Mouse (Mus musculus): Measurements from ENCODE around the gene Arhgap42.

Arhgap42 gene

DNA sequence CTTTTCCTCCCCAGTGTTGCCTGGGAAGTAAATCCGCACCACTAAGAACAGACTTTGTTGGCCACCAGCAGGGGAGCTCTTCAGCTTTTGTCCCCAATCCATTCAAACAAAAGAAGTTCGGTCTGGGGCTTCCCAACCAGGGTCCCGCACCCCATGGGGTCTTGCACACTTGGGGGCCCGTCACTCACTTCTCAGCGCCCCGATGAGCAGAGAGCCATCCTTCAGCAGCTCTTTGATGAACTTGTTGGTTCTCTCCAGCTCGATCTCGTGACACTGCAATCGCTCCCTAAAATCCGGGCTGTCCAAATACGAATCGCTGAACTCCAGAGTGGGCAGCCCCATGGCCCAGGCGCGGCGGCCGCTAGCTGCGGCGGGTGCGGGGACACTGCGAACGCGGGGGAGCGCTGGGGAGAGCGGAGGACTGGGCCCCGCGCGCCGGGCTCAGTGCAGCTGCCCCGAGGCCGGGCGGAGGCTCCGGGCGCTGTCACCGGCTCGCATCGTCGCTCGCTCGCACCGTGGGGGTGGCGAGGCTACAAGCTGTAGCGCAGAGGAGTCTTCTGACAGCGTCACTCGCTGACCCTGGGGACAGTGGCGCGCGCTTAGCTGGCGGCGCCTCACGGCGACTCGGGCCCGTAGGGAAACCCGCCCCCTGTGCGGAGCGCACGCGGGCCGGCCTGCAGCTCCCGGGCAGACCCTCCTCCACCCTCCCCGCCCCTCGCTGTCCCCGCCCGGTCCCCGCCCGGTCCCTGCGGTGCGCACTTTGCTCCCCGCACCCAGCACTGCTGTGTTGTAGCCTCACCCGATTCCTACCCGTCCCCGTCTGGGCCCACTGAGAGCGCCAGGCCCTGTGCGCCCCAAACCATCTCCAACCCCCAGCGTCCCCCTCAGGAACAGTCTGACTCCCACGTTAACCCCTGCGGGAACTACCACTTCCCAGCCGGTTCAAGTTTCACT is at the start of gene Arhgap42:
Gene Arhgap42, minus strand, starts transcription at position 664 of the 954 bp plus-strand sequence.
- DNase-seq (ENCODE audit: low spot score), result no peak

DNA sequence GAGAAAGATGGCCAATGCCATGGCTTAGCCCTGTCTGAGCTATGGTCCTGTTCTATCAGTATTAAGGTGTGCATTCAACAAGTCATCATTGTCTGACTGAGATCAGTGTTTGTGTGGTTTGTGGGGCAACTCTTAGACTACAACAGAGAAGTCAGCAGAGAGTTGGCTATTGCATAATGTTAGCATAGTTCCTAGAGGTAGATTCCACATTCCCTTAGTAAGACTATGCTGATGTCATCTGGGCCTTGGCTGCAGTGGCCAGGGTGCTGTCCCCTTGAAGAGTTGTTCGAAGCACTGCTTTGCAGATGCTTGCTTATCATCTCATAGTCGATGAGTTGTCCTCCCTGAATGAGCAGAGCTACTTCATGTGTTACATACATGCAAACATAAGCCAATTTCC is 49.2 kb upstream of the Arhgap42 start:
- DNase-seq (ENCODE audit: low spot score), result no peak

DNA sequence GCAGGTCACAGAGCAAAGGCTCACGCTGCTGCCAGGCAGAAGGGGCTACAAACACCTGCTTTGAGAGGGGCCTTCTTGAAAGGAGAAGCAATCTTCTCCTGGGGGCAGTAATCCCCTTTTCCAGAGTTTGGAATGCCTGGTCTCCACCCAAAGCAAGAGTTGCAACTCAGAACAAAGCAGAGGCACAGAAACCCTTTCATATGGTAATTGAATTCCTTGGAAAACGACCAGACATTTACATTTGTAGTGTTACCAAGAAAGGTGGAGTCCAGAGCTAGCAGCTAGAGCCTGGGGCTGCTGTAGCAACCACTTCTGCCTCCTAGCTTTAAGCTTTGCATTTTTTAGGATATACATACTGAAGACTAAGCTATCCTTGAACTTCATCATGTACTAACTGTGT is 30.4 kb upstream of the Arhgap42 start:
- DNase-seq (ENCODE audit: low spot score), result no peak

DNA sequence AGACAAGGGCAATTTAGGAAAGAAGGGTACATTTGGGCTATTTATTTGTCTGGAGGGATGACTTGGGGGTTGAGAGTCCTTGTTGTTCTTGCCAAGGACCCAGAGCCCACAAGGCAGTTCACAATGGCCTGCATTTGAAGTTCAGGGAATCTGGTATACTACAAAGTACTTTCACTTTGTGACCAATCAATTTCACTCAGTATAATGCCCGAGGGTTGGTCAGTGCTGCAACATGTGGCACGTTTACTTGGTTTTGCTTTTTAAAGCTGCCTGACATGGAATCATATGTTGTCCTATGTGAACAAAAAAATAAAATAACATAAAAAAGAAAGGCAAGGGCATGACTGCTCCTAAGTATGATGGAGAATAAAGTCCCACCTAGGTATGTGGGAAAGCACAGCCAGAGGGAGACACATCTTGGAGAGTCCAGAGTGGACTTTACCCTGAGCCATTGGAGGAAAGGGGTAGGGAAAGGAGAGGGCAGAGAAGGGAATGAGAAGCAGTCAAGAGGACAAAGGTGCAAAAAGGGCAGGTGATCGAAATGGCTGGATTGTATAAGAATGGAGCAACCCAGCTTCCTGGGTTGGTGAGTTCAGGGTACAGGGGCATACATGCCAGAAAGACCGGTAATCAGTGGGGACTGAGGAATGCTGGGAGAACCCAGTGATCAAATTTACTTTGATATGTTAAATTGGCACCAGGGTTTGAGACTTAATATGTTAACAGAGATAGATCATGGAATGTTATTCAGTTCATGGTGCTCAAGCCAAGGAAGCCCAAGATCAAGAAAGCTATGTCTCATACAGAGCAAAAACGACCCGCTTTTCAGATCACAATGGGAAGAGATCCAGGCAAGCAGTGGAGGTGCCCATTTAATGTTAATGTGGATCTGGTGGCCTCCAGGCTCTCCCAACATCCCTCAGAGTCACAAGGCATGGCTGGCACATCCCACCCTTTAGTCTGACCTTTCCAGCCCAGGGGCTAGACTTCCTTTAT is 29.0 kb upstream of the Arhgap42 start:
- no peak for DNase-seq (ENCODE audit: low spot score)

DNA sequence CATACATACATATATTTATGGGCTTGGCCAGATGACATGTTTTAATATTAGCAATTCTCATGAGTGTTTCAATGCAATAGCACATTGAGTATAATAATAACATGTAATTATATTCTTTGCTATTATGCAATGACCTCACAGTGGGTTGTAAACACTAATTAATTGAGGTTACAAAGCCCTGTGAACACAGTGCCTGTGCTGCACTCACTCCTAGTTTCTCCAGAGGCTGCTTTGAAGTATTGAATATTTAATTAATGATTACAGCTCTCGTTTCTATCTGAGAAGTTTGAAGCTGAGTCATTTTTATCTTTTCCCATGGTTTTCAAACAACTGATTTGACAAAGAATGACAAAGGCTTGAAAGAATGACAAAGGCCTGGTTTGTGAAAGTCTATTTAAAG is 24.6 kb upstream of the Arhgap42 start:
- no peak for DNase-seq (ENCODE audit: low spot score)

DNA sequence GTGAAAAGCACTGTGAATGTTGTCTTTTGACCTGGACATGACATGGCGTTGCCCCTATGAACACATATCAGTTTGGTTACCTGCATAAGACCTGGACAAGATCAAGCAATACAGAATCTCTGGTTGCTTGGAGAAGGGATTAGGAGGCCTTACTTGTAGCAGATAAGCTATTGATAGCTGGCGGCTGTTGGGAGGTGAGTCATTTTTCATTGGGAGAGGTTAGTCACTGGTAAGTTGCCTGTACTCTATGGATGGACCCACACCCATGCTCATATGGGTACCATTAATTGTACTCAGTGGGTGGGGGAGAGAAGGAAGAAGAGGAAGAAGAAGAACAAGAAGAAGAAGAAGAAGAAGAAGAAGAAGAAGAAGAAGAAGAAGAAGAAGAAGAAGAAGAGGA is 23.6 kb upstream of the Arhgap42 start:
- DNase-seq (ENCODE audit: low spot score), result no peak

DNA sequence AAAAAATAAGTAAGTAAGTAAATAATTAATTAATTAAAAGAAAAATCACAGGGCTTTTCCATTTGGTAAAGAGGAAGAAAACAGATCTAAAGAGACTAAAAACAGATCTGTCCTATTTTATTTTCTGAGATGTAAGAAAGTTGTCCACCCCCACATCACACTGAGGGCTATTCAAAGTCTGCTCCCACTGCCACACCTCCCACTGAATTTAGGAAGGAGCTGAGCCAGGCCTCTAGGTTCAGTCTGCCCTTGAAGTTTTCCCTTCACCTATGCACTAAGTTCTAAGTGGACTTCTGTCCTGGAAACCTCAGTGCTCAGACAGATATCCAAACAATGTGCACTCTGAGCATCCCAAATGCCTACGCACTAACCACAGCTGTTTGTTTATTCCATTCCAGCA is 15.9 kb upstream of the Arhgap42 start:
- no peak for DNase-seq (ENCODE audit: low spot score)

DNA sequence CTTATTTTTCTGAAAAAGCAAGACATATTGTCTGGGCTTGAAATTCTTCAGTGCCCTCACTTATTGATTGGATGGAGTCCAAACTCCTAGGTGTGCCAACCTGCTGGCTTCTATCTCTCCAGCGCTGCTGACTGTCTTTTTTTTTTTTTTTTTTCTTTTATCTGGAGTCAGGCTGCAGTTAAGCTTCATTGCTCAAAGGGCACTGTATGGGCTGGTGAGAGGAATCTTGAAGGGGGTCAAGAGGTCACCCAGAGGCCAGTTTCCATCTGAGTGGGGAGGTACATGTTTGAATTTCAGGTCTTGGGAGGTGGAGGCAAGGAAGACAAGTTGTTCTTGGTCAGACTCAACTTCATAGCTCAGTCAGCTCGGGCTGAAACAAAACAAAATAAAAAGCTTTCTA is 9.6 kb upstream of the Arhgap42 start:
- DNase-seq (ENCODE audit: low spot score), result no peak

DNA sequence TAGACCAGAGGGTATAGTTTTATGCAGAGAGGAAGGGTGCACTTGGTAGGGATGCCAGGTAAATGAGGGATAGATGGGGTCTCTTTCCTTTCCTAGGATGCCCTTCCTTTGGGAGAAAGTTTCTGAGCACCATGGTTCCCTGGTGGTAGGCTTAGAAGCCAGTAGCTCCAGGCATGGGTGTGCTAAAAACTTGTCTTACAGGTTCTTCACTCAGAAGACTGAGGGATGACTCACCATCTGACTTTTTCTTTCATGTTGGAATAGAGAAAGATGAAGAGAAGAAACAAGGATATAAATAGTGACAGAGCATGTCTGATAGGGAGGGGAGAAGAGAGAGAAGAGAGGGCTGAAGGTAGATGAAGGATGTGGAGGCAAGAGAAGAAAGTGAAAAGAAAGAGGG is 7.1 kb upstream of the Arhgap42 start:
- DNase-seq (ENCODE audit: low spot score), result no peak

DNA sequence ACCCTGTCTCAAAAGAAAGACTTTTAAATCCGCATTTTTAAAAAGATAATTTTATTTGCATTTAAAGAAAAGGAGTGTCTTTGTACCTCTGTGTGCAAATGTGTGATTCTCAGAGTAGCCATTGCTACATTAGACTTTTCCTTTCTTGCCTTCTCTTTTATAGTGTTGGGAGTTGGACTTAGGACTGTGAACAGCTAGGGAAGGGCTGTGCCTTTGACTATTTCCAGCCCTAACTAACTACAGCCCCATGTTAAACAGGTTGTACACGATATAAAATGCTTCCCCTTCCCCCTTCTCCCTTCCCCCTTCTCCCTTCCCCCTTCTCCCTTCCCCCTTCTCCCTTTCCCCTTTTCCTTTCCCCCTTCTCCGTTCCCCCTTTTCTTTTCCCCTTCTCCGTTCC is 4.9 kb upstream of the Arhgap42 start:
- DNase-seq (ENCODE audit: low spot score), result no peak

DNA sequence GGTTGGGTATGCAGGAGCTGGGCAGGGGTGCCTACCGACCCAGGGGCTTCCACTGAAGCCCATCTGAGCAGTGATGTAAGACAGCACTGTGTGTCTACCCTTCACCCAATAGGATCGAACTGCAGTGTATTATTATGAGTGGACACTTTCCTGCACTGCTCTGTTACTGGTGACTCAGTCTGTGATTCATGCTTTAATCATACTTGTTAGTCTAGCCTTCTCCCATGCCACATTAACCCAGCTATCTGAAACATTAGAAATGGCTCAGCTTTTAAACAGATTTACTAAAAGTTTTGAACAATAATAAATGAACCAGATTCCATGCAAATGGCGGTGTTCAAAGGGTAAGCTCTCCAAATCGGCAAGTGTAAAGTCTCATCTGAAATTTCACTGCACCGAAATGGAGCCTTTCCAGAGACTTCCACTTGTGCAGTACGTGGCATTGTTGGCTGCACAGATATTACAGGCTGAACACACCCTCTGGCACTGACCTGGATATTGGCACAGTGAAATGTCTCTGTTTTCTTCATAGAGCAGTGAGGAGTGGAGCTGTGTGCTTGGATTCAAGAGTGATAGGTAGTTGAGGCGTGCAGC is 2.4 kb upstream of the Arhgap42 start:
- no peak for DNase-seq (ENCODE audit: low spot score)

DNA sequence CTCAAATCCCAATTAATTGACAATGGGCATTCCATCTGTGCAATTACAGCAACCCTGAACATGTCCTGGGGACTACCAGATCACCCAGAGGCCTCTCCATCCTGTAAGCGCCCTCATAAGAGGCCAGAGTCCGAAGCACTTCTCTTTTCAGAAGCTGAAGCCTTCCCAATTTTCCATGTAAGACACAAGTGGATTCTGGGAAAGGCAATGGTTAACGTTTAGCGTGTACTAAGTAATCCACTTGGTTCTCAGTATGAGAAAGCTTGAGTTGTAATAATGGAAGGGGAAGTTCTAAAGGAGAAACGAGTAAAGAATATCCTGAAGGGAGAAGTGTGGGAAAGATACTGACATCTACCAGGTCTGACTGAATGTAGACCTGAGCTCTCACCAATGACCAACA is 1.4 kb downstream of the Arhgap42 start:
- no peak for DNase-seq (ENCODE audit: low spot score)

DNA sequence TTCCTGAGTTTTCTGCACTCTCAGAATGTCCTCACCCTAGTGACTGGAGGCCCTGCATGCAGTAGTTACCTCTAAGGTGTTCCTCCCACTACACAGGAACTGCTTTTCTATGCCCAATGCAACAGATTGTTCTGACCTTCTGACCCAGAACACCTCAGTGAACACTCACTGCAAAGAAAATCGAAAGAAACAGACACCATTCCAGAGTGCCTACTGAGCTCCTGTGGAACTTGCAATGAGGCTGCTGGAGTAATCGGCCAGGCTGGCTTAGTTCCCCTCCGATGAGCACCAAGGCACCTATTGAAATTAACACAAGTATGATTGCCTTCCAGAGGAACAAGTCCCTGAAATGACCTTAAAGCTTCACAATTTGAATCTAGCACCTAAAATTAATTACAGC is 9.2 kb downstream of the Arhgap42 start:
- no peak for DNase-seq (ENCODE audit: low spot score)

DNA sequence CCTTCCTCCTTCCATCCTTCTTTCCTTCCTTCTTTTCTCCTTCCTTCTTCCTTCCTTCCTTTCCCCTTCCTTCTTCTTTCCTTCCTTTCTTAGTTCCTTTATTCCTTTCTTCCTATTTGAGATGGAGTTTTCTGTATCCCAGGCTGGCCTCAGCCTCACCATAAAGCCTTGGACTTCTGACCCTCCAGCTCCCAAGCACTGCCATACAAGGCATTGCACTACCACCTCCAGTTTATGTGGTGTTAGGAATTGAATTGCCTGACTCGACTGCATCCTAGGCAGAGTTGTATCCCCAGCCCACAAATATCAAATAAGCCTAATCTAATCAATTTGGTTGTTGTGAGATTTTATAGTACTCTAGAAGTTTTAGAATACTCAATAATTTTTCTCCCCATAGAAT is 14.1 kb downstream of the Arhgap42 start:
- no peak for DNase-seq (ENCODE audit: low spot score)

DNA sequence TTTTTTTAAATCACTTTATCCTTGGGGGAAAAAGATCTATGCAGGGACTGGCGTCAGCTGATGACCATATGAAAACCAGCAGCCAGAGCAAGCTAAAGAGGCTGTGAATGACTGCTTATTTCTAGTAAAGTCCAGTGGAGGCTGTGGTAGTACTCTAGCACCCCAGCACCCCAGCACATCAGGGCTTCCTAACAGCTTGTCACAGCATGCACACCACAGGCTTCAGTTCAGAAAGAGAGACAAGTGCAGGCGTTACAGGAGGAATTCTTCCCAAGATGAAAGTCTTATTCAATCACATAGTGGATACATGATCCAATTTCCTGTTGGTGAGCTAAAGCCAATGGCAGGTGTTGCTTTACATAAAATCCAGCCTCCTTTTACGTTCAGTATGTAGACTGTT is 15.5 kb downstream of the Arhgap42 start:
- DNase-seq (ENCODE audit: low spot score), result no peak

DNA sequence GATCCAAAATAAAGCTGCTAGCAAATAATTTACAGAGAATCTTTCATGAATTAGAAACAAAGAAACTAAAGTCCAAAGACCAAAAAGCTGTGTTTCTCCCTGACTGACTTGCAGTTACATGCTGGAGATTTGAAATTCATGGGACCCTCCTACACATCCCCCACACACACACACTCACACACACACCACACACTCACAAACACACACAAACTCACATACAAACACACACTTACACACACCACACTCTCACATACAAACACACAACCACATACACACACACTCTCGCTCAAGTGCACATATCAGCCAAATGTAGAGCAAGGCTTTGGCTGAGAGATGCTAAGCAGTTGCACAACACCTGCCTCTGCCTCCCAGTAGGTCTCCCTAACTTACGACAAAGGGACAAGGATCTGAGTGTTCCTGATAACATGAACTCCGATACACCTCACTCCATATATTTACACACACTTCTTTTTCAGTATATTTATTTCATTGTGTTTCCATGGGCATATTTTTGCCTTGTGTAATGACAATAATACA is 16.9 kb downstream of the Arhgap42 start:
- DNase-seq (ENCODE audit: low spot score), result no peak

DNA sequence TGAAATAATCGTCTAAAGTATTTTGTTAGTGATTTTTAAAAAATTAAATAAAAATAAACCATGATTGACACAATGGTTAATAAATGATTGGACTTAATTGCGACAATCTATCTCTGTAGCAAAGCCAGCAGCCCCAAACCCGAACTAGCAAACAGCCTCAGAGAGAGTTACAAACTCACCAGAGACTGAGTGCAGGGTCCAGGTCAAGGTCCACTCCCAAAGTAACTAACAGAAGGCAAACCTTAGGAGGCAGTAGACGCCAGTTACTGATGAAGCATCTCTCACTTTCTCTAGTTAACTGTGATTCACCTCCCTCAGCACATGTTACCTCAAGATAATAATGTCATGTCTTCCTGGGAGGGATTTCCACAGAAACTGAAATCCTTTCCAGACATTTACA is 17.7 kb downstream of the Arhgap42 start:
- DNase-seq (ENCODE audit: low spot score), result no peak

DNA sequence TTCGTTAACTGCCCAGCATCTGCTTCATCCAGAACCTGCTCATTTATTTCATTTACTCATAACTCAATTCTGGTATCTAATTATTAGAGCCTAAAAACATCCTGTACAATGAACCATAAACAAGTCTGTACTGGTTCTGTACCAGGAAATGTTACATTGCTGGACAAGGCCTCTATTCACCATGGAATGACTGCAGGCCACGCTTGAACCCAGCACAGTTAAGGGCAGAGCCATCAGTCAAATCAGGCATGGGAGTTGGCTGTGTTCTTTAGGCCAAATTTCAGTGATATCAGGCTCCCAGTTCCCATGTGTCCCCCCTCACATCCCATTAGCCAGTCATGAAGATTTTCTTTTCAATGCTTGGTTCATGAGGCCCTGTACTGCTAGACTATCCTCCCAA is 20.6 kb downstream of the Arhgap42 start:
- no peak for DNase-seq (ENCODE audit: low spot score)

DNA sequence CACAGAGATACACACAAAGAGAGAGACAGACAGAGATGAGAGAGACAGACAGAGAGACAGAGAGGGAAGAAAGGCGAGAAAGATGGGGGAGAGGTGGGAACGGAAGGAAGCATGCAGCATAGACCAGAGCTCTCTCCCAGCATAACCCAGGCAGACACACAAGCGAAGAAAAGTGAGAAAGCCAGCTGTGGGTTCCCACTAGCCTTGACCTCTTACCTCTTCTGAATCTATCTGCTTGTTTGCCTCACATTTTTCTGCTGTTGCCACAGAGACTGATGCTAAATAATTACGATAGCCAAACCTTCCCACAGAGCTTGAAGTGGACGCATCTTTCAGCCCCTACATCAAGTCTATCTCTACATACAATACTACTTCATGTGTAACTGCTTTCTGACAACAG is 24.1 kb downstream of the Arhgap42 start:
- DNase-seq (ENCODE audit: low spot score), result no peak

DNA sequence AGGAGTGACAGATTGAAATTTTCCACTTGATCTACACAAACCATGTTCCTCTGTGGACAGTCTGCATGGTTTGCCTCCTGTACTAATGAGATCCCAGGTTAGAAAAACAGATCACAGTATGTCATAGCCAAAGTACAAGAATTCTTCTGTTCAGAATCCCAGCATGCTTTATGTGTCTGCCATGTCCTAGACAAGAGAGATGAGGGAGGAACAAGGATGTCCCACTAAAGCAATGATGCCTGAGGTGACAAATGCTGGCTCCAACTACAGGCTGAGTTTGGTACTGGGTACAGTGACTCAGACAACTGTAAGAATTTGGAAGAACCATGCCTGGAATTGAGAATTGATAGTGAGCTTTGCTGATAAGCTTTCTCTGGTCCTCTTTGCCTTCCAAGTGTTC is 24.6 kb downstream of the Arhgap42 start:
- no peak for DNase-seq (ENCODE audit: low spot score)

DNA sequence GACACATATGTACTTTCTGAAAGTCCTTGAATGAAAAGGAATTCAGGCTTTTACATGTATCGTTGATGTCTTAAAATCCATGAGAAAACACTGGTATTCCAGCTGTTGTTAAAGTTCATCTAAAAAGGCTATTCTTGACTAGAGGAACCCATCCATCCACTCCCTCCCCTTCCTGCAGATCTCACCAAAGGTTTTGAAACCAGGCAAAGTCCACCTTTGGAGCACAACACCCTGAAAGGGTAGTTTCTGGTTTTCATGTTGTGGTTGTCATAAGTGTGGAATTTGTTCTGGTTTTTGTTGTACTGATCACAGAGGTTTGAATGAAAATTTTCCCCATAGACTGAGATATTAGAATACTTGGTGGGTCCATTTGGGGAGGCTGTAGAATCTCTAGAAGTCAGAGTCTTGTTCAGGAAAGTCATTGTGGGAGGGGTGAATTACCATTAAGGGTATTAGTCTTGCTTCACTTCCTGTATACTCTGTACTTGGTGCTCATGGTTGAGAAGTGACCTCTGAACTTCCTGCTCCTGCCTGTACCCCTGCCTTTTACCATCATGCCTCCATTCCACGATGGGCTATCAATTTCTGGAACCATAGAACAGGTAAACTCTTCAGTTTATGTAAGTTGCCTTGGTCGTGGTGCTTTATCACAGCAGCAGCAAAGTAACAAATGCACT is 27.4 kb downstream of the Arhgap42 start:
- DNase-seq (ENCODE audit: low spot score), result no peak

DNA sequence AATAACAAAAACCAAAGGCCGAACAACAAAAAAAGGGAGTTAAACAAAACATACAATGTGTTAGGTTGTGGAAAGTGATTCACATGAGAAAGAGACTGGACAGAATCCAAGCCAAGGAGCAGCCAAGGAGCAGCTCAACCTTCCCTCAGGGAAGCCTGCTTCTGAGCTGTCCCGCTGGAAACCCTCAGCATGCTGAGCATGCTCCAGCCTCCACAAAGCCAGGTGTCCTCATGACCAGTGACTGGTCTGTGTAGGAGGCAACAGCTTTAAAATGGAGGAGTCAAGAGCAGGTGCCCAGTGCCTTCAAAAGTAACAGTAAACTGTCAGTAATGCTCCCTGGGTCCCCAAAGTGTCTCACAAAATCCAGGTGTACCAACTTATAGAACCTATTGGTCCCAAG is 28.4 kb downstream of the Arhgap42 start:
- DNase-seq (ENCODE audit: low spot score), result no peak
